Comparison of ENCODE assay signal across 13 mouse cellular contexts in the genomic region with DNA sequence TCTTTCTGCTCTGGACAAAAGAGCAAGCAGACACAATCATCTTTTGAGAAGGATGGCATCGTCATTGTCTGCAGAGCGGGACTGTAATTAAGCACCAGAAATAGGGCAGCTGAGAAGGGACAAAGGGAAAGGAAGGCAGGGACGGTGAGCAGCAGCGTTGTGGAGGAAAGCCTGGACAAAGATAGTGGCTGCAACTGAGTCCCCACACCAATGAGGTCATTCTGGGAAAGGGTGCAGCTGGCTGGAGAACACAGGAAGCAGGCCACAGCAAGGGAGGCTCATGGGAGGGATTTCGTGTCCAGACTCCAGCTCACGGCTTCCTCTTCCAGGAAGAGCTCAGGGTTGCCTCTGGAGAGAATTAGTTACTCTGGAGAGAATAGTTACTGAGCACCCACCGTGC. TPM values are rescaled to one million over a fixed set of nuclear protein-coding genes. Genes with fewer than 3 reads are reported as not detected.
DNase-seq lines count a peak whose midpoint lies in the region; ATAC-seq lines count a peak whose summit lies in the region.
"Had no signal": no experiment of that assay in that cellular context is flagged by ENCODE, and none has a peak within 500 bp of the region (broad histone marks: within the 10 kb centered on the region; RNA-seq: fewer than 3 reads in every experiment).

No protein-coding gene starts in this region.

- 22% methylated on average over 7 of the region's 7 CpGs for WGBS in hindbrain, embryonic 13.5 days

- no peak overlapping the region for H3K9ac ChIP-seq in hindbrain, embryonic 13.5 days

- peaks cover 30% of the 10 kb centered on the region for H3K27me3 ChIP-seq in hindbrain, embryonic 13.5 days

- 0 out of 2 replicates have a peak, but pooled peaks have one; percentile 39 for ATAC-seq in hindbrain, embryonic 13.5 days (ENCODE audit: low FRiP score)

- H3K4me1 ChIP-seq in hindbrain, embryonic 13.5 days (replicated peaks) = peaks cover 31% of the 10 kb centered on the region

- H3K27ac ChIP-seq in hindbrain, embryonic 13.5 days = no peak overlapping the region

- no peaks in the 10 kb centered on the region for H3K9me3 ChIP-seq in hindbrain, embryonic 13.5 days

- no peaks in the 10 kb centered on the region for H3K36me3 ChIP-seq in hindbrain, embryonic 13.5 days

- H3K4me3 ChIP-seq in hindbrain, embryonic 13.5 days = no peak overlapping the region
- H3K4me3 ChIP-seq: erythroblast, embryonic 14.5 days had no signal

- peak; percentile 95 for DNase-seq in heart, adult 11 months
- DNase-seq in heart, postnatal 25 days (ENCODE audit: low spot score) = no peak
- DNase-seq in embryo, embryonic 10 days (ENCODE audit: low spot score) = peak; percentile 28
- DNase-seq in heart, adult 8-10 months (ENCODE audit: low spot score) = peak; percentile 63
- DNase-seq in right cerebral cortex, postnatal 14 days = no peak
- DNase-seq in spleen, adult 18-20 months = no peak
- no peak for DNase-seq in left cerebral cortex, postnatal 25 days (ENCODE audit: low spot score in 2 of 2)
- DNase-seq: cerebellum, adult 8-10 months; right cerebral cortex, postnatal 25 days had no signal

- no peak overlapping the region for H3K4me2 ChIP-seq in hindbrain, embryonic 13.5 days

- intact Hi-C loops in heart, postnatal 25 days (cut with DNase I) = loop anchor here (5.0 kb wide), 1 partner anchor 362 kb away; no protein-coding TSS in a partner anchor
- intact Hi-C loops in left cerebral cortex, postnatal 25 days (cut with DNase I) = loop anchor here (5.0 to 10.0 kb wide), 3 partner anchors 362 to 1529 kb away; a partner anchor contains a TSS

RNA-seq across cellular contexts. Expression of a gene that starts 49.9 kb away (rescaled TPM):
- not detected for total RNA-seq in heart, postnatal 25 days (2021)
- not detected for total RNA-seq in heart, adult 8-10 months (2022)
- polyA plus RNA-seq in hindbrain, embryonic 13.5 days (2015; fragmentation: Nextera tagmentation; extraction: Ambion mirVana) = 0.77 and 2.2 TPM in 2 replicates
- total RNA-seq in left cerebral cortex, postnatal 25 days (2021) = under 1 TPM; 0.18 to 0.37 TPM
- total RNA-seq: adrenal gland, postnatal 25 days had no signal
- polyA plus RNA-seq: erythroblast, embryonic 14.5 days; liver, embryonic 16.5 days had no signal

Comparison
In these comparisons a context has a peak if more than half of its experiments do, and no peak if none do; other contexts are left out.
1. DNase-seq: peak in heart, adult 11 months (single experiment), embryo, embryonic 10 days (single experiment) and heart, adult 8-10 months (single experiment); none in heart, postnatal 25 days (single experiment), right cerebral cortex, postnatal 14 days (single experiment), spleen, adult 18-20 months (0 of 2) and left cerebral cortex, postnatal 25 days (0 of 2).